Mouse (Mus musculus) erythroblast, adult 5-6 weeks (primary cell): ENCODE measurements at regions not wholly inside any gene's neighbourhood (a gene's known extent, or its start where the extent isn't known, plus 50 kb on each side); places are given as distances from the start of the nearest gene placed in this dataset.

Source experiments
- ATAC-seq: replicated peaks from 2 replicates; pipeline ENCODE4 v1.8.0; 2016; ENCODE audit warnings: moderate number of reproducible peaks, mild to moderate bottlenecking, moderate TSS enrichment, inconsistent platforms; ENCODE audit not compliant: poor library complexity, low FRiP score, severe bottlenecking

GRCm38 (mm10) chr16:93207675-93208074 is 381.7 kb upstream of the Runx1 start:
- ATAC-seq = no peak

- ATAC-seq = no peak
Observed at GRCm38 (mm10) chr16:93207217-93207616, 381.3 kb upstream of the Runx1 start.

- no peak for ATAC-seq
Observed at GRCm38 (mm10) chr16:93206325-93206724, 380.4 kb upstream of the Runx1 start.

GRCm38 (mm10) chr16:93204601-93205000 is 378.7 kb upstream of the Runx1 start:
- no peak for ATAC-seq

GRCm38 (mm10) chr16:93202591-93202990 is 376.6 kb upstream of the Runx1 start:
- ATAC-seq = no peak

- ATAC-seq = peak; percentile 90
Observed at GRCm38 (mm10) chr16:93197300-93197699, 371.4 kb upstream of the Runx1 start.

GRCm38 (mm10) chr16:93193921-93194481 is 368.1 kb upstream of the Runx1 start:
- no peak for ATAC-seq

GRCm38 (mm10) chr16:93193263-93193662 is 367.3 kb upstream of the Runx1 start:
- ATAC-seq = no peak

- ATAC-seq = no peak
Observed at GRCm38 (mm10) chr16:93192651-93193173, 366.8 kb upstream of the Runx1 start.

GRCm38 (mm10) chr16:93191174-93191573 is 365.2 kb upstream of the Runx1 start:
- no peak for ATAC-seq

GRCm38 (mm10) chr16:93190301-93190700 is 364.4 kb upstream of the Runx1 start:
- ATAC-seq = no peak

- ATAC-seq = no peak
Observed at GRCm38 (mm10) chr16:93189875-93190274, 363.9 kb upstream of the Runx1 start.

- ATAC-seq = no peak
Observed at GRCm38 (mm10) chr16:93189412-93189811, 363.5 kb upstream of the Runx1 start.

- no peak for ATAC-seq
Observed at GRCm38 (mm10) chr16:93186554-93186953, 360.6 kb upstream of the Runx1 start.

- no peak for ATAC-seq
Observed at GRCm38 (mm10) chr16:93182656-93183055, 356.7 kb upstream of the Runx1 start.

GRCm38 (mm10) chr16:93181497-93181896 is 355.5 kb upstream of the Runx1 start:
- no peak for ATAC-seq

GRCm38 (mm10) chr16:93180213-93180612 is 354.3 kb upstream of the Runx1 start:
- no peak for ATAC-seq

GRCm38 (mm10) chr16:93166667-93167066 is 340.7 kb upstream of the Runx1 start:
- peak; percentile 71 for ATAC-seq

GRCm38 (mm10) chr16:93158526-93159226 is 332.7 kb upstream of the Runx1 start:
- ATAC-seq = peak; percentile 60

- no peak for ATAC-seq
Observed at GRCm38 (mm10) chr16:93153545-93154329, 327.8 kb upstream of the Runx1 start.
